Mouse (Mus musculus) hindbrain, embryonic 14.5 days (tissue): ENCODE measurements at regions not wholly inside any gene's neighbourhood (a gene's known extent, or its start where the extent isn't known, plus 50 kb on each side); places are given as distances from the start of the nearest gene placed in this dataset.
"Not testable (repeated sequence)": the region's sequence is repeated elsewhere in the genome, so short reads cannot be mapped to it uniquely, and the experiment has no call there.

ENCODE experiments used
- ATAC-seq: fragments of 200-750 bp; cut with Nextera tagmentation; 2 replicates; pipeline ENCODE4 v1.8.0; 2017; ENCODE audit warnings: moderate number of reproducible peaks, mild to moderate bottlenecking, moderate TSS enrichment, moderate library complexity; ENCODE audit not compliant: low FRiP score
- DNase-seq: peaks from one replicate; pipeline ENCODE4 v3.0.0-alpha.2; 2015; ENCODE audit warnings: low spot score
- H3K27ac ChIP-seq: fragments of 300-500 bp; sonication (generic); 2 replicates; pipeline ENCODE4 v1.5.1; 2014; ENCODE audit warnings: mild to moderate bottlenecking, moderate library complexity
- H3K27me3 ChIP-seq: fragments of 300-500 bp; sonication (generic); 2 replicates; pipeline ENCODE4 v1.6.1; 2014; ENCODE audit warnings: mild to moderate bottlenecking, low read length, mixed read lengths; ENCODE audit not compliant: control insufficient read depth, insufficient read depth
- H3K36me3 ChIP-seq: fragments of 300-500 bp; sonication (generic); replicated peaks from 2 replicates; pipeline ENCODE4 v1.6.1; 2014; ENCODE audit not compliant: control insufficient read depth, insufficient read depth
- H3K4me1 ChIP-seq: fragments of 300-500 bp; sonication (generic); replicated peaks from 2 replicates; pipeline ENCODE4 v1.6.1; 2014; ENCODE audit warnings: antibody characterized with exemption, low read length, mixed read lengths; ENCODE audit not compliant: control insufficient read depth, insufficient read depth
- H3K4me2 ChIP-seq: fragments of 300-500 bp; sonication (generic); replicated peaks from 2 replicates; pipeline ENCODE4 v1.6.1; 2014; ENCODE audit warnings: mild to moderate bottlenecking, moderate library complexity
- H3K4me3 ChIP-seq: fragments of 300-500 bp; sonication (generic); replicated peaks from 2 replicates; pipeline ENCODE4 v1.5.1; 2014; ENCODE audit warnings: mild to moderate bottlenecking, low read length
- H3K9ac ChIP-seq: fragments of 300-500 bp; sonication (generic); 2 replicates; pipeline ENCODE4 v1.6.1; 2014
- H3K9me3 ChIP-seq: fragments of 300-500 bp; sonication (generic); 2 replicates; pipeline ENCODE4 v1.6.1; 2016; ENCODE audit warnings: low read length; ENCODE audit not compliant: control insufficient read depth
- WGBS: fragments of 180-500 bp; shearing (Covaris S2); extraction: QIAGEN DNeasy Blood & Tissue Kit; methylation state at CpG from one replicate; pipeline ENCODE4 v1.1.7; 2014; 5-methylcytosine and 5-hydroxymethylcytosine counted together

DNA sequence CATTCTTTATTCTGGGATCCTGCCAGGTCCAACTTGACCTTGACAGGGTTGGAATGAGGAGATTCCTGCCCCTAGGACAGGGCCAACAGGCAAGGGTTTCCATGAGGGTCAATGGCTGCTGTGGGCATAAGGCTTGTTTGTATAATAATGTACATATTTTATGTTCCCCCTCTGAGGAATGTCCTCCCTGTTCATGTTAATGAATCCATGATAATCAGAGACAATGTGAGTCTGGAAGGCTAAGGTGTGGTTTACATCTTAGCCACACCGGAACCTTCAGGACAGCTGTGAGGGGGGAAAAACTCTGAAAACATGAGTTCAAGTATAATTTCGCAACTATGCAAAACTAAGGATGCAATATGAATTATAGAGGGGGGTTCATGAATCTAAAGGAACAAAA lies 172.8 kb downstream of the Iqub start:
- no peaks in the 10 kb centered on the region for H3K36me3 ChIP-seq
- H3K27ac ChIP-seq, result no peak overlapping the region
- H3K4me3 ChIP-seq, result no peak overlapping the region
- no peak overlapping the region for H3K4me2 ChIP-seq
- H3K4me1 ChIP-seq, result 0 out of 2 replicates have a peak, but pooled peaks cover 3% of the 10 kb centered on the region
- H3K27me3 ChIP-seq, result no peaks in the 10 kb centered on the region
- no peaks in the 10 kb centered on the region for H3K9me3 ChIP-seq
- no peak for ATAC-seq
- no peak overlapping the region for H3K9ac ChIP-seq
- DNase-seq, result no peak
- WGBS, result 86% methylated on average over 2 of the region's 2 CpGs

GRCm38 (mm10) chr6:24340107-24340506 lies 172.2 kb upstream of the Slc13a1 start:
- H3K4me3 ChIP-seq, H3K4me2 ChIP-seq, H3K36me3 ChIP-seq, H3K9me3 ChIP-seq, H3K9ac ChIP-seq, ATAC-seq, H3K4me1 ChIP-seq, H3K27ac ChIP-seq, H3K27me3 ChIP-seq, DNase-seq: not testable (repeated sequence)
- 71% methylated on average over 4 of the region's 4 CpGs for WGBS

DNA sequence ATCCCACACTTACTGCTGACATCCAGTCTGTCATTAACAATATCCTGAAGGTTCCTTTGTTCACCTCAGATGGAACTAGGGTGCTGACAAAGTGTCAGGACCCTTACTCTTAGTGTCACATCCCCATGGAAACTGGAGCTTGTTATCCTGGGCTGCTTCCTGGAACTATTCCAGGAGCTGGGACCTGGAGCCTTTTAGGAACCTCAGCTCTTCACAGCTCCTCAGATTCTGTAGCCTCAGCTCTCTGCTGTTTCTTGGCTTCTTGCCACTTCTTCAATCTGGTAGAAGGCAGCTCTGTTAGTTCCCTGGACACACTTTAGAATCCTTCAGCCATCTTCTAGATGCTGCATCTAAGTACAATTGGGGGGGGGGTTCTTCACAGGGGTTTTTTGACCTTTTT lies 157.3 kb upstream of the Slc13a1 start:
- Histone ChIP-seq H3K9ac (no peak overlapping the region), H3K27ac (no peak overlapping the region), H3K4me2 (no peak overlapping the region), H3K36me3 (no peaks in the 10 kb centered on the region), H3K4me1 (no peaks in the 10 kb centered on the region), H3K9me3 (no peaks in the 10 kb centered on the region), H3K4me3 (no peak overlapping the region), H3K27me3 (no peaks in the 10 kb centered on the region)
- ATAC-seq (0 out of 2 replicates have a peak, but pooled peaks have one; percentile 43), DNase-seq (peak; percentile 43)

DNA sequence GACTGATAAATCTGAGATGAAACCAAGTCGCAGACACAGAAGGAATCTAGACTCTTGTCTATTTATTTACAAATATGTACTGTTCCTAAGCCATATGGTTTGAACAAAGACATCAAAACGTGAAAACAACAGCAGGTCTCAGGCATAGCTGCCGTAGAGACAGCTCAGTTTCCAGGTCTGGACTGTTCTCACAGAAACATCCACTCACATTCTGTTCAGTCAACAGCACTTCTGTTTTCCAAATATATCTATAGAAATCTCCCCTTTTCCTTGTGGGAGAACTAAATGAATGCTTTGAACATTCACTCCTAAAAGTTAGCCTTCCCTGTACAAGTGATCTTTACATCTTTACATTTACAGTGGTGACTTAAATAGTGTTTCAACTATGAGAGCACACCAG lies 156.8 kb upstream of the Slc13a1 start:
- ATAC-seq, result no peak
- H3K36me3 ChIP-seq, result no peaks in the 10 kb centered on the region
- H3K4me2 ChIP-seq, result no peak overlapping the region
- WGBS, result 76% methylated on average over 3 of the region's 3 CpGs
- no peak for DNase-seq
- no peak overlapping the region for H3K27ac ChIP-seq
- no peaks in the 10 kb centered on the region for H3K27me3 ChIP-seq
- H3K9me3 ChIP-seq, result no peaks in the 10 kb centered on the region
- no peak overlapping the region for H3K4me3 ChIP-seq
- no peak overlapping the region for H3K9ac ChIP-seq
- no peaks in the 10 kb centered on the region for H3K4me1 ChIP-seq

DNA sequence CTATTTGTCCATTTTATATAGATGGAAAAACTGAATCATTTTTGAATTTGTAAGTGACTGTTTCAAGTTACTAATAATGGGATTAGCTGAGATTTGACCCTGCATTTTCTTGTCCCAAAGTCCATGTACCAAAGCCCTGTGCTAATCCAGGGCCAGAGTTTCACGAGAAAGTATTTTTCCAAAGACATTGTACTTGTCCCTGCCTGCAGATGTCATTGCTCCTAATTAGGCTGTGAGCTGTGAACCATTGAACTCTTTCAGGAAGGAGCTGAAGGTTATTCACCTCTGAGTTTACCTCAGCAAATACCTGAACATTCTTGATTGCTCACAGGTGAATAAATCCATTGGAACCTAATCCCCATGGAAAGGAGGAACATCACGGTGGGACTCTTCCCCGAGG lies 154.5 kb upstream of the Slc13a1 start:
- Histone ChIP-seq H3K27ac (no peak overlapping the region), H3K9me3 (no peaks in the 10 kb centered on the region), H3K27me3 (no peaks in the 10 kb centered on the region), H3K36me3 (no peaks in the 10 kb centered on the region), H3K4me3 (no peak overlapping the region), H3K4me1 (no peaks in the 10 kb centered on the region), H3K4me2 (no peak overlapping the region), H3K9ac (no peak overlapping the region)
- no peak for DNase-seq
- no peak for ATAC-seq
- WGBS, result 80% methylated on average over 3 of the region's 3 CpGs

- Histone ChIP-seq H3K9me3 (no peaks in the 10 kb centered on the region), H3K27ac (no peak overlapping the region), H3K36me3 (no peaks in the 10 kb centered on the region), H3K4me3 (no peak overlapping the region), H3K9ac (no peak overlapping the region), H3K4me2 (no peak overlapping the region), H3K27me3 (no peaks in the 10 kb centered on the region), H3K4me1 (no peaks in the 10 kb centered on the region)
- 68% methylated on average over 2 of the region's 2 CpGs for WGBS
- ATAC-seq, result no peak
- no peak for DNase-seq
Observed at GRCm38 (mm10) chr6:24318862-24319261, 151.0 kb upstream of the Slc13a1 start.

- Histone ChIP-seq H3K4me2 (no peak overlapping the region), H3K4me1 (no peaks in the 10 kb centered on the region), H3K9ac (no peak overlapping the region), H3K27ac (no peak overlapping the region), H3K9me3 (no peaks in the 10 kb centered on the region), H3K36me3 (no peaks in the 10 kb centered on the region), H3K4me3 (no peak overlapping the region), H3K27me3 (no peaks in the 10 kb centered on the region)
- no peak for ATAC-seq
- 89% methylated on average over 2 of the region's 2 CpGs for WGBS
- no peak for DNase-seq
Observed at GRCm38 (mm10) chr6:24310675-24311074, 142.8 kb upstream of the Slc13a1 start.

GRCm38 (mm10) chr6:24309810-24310209 lies 141.9 kb upstream of the Slc13a1 start:
- Histone ChIP-seq H3K4me3 (no peak overlapping the region), H3K9ac (no peak overlapping the region), H3K36me3 (no peaks in the 10 kb centered on the region), H3K4me1 (no peaks in the 10 kb centered on the region), H3K27me3 (no peaks in the 10 kb centered on the region), H3K9me3 (no peaks in the 10 kb centered on the region), H3K4me2 (no peak overlapping the region), H3K27ac (no peak overlapping the region)
- no peak for ATAC-seq
- no peak for DNase-seq
- WGBS, result 100% methylated on average over 1 of the region's 1 CpGs

DNA sequence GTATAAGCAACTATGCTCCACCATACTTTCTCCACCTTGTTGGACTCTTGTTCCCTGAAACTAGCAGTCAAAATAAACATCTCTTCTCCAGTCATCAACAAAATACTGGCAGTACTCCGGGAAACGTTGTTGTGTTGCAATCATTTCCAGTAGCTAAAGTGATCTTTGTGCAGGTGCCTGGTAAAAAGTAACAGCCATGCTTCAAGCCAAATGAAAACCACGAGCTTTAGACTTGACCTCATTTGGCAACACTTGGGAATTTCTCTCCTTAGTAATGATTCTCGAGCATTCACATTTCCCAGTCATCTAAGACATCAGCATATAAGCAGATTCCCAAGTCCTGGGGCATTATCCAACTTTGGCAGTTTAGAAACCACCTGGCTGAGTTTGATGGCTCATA lies 133.8 kb upstream of the Slc13a1 start:
- no peak overlapping the region for H3K4me3 ChIP-seq
- no peak overlapping the region for H3K4me2 ChIP-seq
- no peak overlapping the region for H3K27ac ChIP-seq
- no peaks in the 10 kb centered on the region for H3K4me1 ChIP-seq
- H3K27me3 ChIP-seq, result no peaks in the 10 kb centered on the region
- no peak for ATAC-seq
- DNase-seq, result no peak
- no peaks in the 10 kb centered on the region for H3K36me3 ChIP-seq
- no peak overlapping the region for H3K9ac ChIP-seq
- no peaks in the 10 kb centered on the region for H3K9me3 ChIP-seq
- 92% methylated on average over 4 of the region's 4 CpGs for WGBS

DNA sequence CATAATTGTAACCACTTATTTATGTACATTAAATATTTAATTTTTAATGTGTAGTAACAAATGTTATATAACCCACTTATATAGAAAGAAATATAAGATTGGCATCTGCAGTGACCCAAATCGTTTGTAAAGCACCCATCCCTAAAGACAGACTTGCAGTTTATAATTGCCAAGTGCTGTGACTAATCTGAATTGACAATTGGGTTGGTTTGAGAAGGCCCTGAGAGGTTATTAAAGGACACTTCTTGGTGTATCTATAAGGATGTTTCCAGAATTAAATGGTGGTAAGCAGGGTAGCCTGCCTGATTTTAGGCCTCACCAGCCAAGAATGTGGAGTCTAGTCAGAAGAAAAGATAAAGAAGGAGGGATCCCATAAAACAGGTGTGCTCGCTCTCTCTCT lies 133.3 kb upstream of the Slc13a1 start:
- Histone ChIP-seq H3K4me2 (no peak overlapping the region), H3K36me3 (no peaks in the 10 kb centered on the region), H3K4me1 (no peaks in the 10 kb centered on the region), H3K27ac (no peak overlapping the region), H3K27me3 (no peaks in the 10 kb centered on the region), H3K9me3 (no peaks in the 10 kb centered on the region), H3K4me3 (no peak overlapping the region), H3K9ac (no peak overlapping the region)
- DNase-seq (no peak), ATAC-seq (no peak)
- WGBS, result 72% methylated on average over 2 of the region's 2 CpGs
